Mouse (Mus musculus): ENCODE results near the gene Actr2.

DNA sequence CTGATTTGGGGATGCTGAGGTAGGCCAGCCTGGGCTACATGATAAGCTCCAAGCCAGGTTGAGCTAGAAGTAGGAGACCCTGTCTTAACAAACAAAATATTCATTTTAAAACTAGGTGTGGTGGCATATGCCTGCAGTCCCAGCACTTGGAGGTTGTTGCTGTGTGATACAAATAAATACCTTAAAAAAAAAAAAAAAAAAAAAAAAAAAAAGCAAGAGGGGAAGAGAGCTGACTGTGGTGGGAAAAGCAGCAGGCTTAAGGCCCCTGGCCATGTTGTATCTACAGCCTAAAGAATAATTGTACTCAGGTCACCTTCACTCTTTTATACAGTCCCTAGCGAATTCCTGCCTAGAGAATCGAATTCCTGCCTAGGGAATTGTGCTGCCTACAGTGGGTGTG is 93.8 kb downstream of the Actr2 start:
- no peak for TF ChIP-seq POLR2A (IDR thresholded peaks at IDR 0.05; ENCODE audit: control insufficient read depth, low read depth, low read length)
- TF ChIP-seq CTCF (IDR thresholded peaks at IDR 0.05; ENCODE audit: control insufficient read depth, insufficient read depth, insufficient replicate concordance, low read depth, low read length), result no peak

All from testis, adult 2 months (tissue).